Mouse (Mus musculus) myocyte (in vitro differentiated cells): Measurements from ENCODE around the gene Gm6588. TPM values are rescaled to one million over a fixed set of nuclear protein-coding genes. Genes with fewer than 3 reads are reported as not detected.

ENCODE experiments used
- H3K27me3 ChIP-seq: one replicate; pipeline ENCODE4 v1.6.1; 2011; ENCODE audit not compliant: control insufficient read depth, insufficient read depth, insufficient read length
- H3K36me3 ChIP-seq: one replicate; pipeline ENCODE4 v1.6.1; 2011; ENCODE audit not compliant: control insufficient read depth, insufficient read depth
- H3K4me2 ChIP-seq: one replicate; pipeline ENCODE4 v1.6.1; 2011; ENCODE audit warnings: low read depth, control low read depth
- H3K4me3 ChIP-seq: one replicate; pipeline ENCODE4 v1.5.1; 2011; ENCODE audit warnings: mild to moderate bottlenecking, control low read depth, moderate library complexity
- H3K79me2 ChIP-seq: one replicate; pipeline ENCODE4 v1.6.1; 2011; ENCODE audit not compliant: control insufficient read depth, insufficient read depth
- H3ac ChIP-seq: one replicate; pipeline ENCODE4 v1.6.1; 2011; ENCODE audit not compliant: control insufficient read depth, insufficient read length
- CEBPB ChIP-seq: IDR thresholded peaks from 2 replicates; pipeline ENCODE4 v1.6.1; 2011; ENCODE audit warnings: mild to moderate bottlenecking, moderate library complexity; ENCODE audit not compliant: poor library complexity, insufficient read depth, severe bottlenecking
- E2F4 ChIP-seq: IDR thresholded peaks from one replicate; pipeline ENCODE4 v1.6.1; 2011; ENCODE audit warnings: mild to moderate bottlenecking, control low read depth, moderate library complexity; ENCODE audit not compliant: insufficient read depth
- MAX ChIP-seq: IDR thresholded peaks from one replicate; pipeline ENCODE4 v1.6.1; 2011; ENCODE audit warnings: low read depth, mild to moderate bottlenecking, control low read depth
- MYOD1 ChIP-seq, 3 experiments: IDR thresholded peaks; one replicate each; pipeline ENCODE4 v1.6.1; 2011; ENCODE audit warnings: control low read depth in 2 of 3, low read depth in 2 of 3, mild to moderate bottlenecking in 2 of 3, moderate library complexity in 1 of 3; ENCODE audit not compliant: insufficient read length in 2 of 3, control insufficient read depth in 1 of 3
- MYOG ChIP-seq, 3 experiments: IDR thresholded peaks; one replicate each; pipeline ENCODE4 v1.6.1; 2011; ENCODE audit warnings: control low read depth in 2 of 3, low read depth in 2 of 3, mild to moderate bottlenecking in 2 of 3; ENCODE audit not compliant: insufficient read length in 2 of 3, control insufficient read depth in 1 of 3, insufficient read depth in 1 of 3
- POLR2A ChIP-seq: IDR thresholded peaks from one replicate; pipeline ENCODE4 v1.6.1; 2011; ENCODE audit warnings: low read depth, mild to moderate bottlenecking, control low read depth, moderate library complexity; ENCODE audit not compliant: insufficient read length
- POLR2AphosphoS2 ChIP-seq: IDR thresholded peaks from one replicate; pipeline ENCODE4 v1.6.1; 2011; ENCODE audit warnings: low read depth, control low read depth; ENCODE audit not compliant: insufficient read length
- REST ChIP-seq: IDR thresholded peaks from one replicate; pipeline ENCODE4 v1.6.1; 2011; ENCODE audit warnings: mild to moderate bottlenecking, control low read depth, moderate library complexity; ENCODE audit not compliant: insufficient read depth, insufficient read length
- SRF ChIP-seq: IDR thresholded peaks from one replicate; pipeline ENCODE4 v1.6.1; 2011; ENCODE audit warnings: low read depth; ENCODE audit not compliant: control insufficient read depth, insufficient read length
- TCF12 ChIP-seq: IDR thresholded peaks from one replicate; pipeline ENCODE4 v1.6.1; 2011; ENCODE audit warnings: mild to moderate bottlenecking, control low read depth; ENCODE audit not compliant: poor library complexity, insufficient read depth, severe bottlenecking
- TCF3 ChIP-seq: IDR thresholded peaks from one replicate; pipeline ENCODE4 v1.6.1; 2011; ENCODE audit warnings: low read depth, control low read depth; ENCODE audit not compliant: insufficient read length
- USF1 ChIP-seq: IDR thresholded peaks from one replicate; pipeline ENCODE4 v1.6.1; 2011; ENCODE audit warnings: low read depth, mild to moderate bottlenecking, control low read depth, moderate library complexity
- polyA plus RNA-seq: library from polyadenylated mRNA; unstranded; fragments of >200 nt; fragmentation: generic; extraction: Trizol; gene quantifications from one replicate; pipeline ENCODE4 v1.2.1, GENCODE M21; 2012; ENCODE audit warnings: missing spikeins

Gene Gm6588
- polyA plus RNA-seq, 1 experiment = not detected

DNA sequence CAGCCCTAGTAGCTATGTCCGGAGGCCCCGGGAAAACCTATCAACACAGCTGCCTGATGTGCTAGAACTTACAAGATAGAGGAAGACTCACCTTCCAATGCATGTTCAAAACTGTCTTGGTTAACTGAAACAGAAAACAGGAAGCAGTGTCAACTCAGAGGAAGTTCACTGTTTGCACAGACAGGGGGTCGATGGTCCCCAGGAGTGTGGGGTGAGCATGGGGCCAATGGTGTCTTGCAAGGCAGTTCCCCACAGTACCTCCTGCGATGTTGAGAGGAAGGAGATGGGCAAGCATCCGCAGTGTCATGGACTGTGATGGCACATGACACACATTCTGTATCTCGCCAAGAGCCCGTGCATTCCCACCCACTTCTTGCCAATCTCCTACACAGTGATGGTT is 22.6 kb upstream of the Gm6588 start:
- TF ChIP-seq USF1 (no peak), POLR2AphosphoS2 (no peak), MYOD1 (IDR thresholded peaks at IDR 0.05; ENCODE audit: control insufficient read depth in 1 of 3, insufficient read length in 2 of 3, low read depth in 2 of 3) (no peak), REST (no peak), MAX (no peak), POLR2A (no peak)
- Histone ChIP-seq H3K4me3 (no peak overlapping the region), H3K79me2 (no peaks in the 10 kb centered on the region), H3K27me3 (peaks cover 57% of the 10 kb centered on the region), H3K4me2 (no peak overlapping the region), H3K36me3 (no peaks in the 10 kb centered on the region), H3ac (no peak overlapping the region)

DNA sequence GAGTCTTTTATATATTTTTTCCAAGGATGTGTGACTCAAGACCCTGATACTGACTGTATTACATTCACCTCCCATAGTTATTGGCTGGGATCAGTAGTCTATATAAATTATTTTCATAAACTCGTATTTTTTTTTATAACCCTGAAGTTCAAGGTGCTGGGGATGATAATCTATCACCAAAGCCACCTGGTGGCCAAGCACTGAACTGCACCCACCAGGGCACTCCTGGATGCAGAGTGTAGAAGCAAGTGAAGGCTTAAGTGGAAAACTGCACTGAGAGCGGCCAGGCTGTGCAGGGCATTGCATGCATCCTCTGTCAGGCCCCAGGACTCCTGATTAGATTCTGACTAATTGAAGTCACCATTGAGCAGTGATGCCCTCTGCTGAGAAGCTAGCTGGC is 21.9 kb upstream of the Gm6588 start:
- Histone ChIP-seq H3K4me3 (no peak overlapping the region), H3K36me3 (no peaks in the 10 kb centered on the region), H3K79me2 (no peaks in the 10 kb centered on the region), H3ac (no peak overlapping the region), H3K4me2 (no peak overlapping the region), H3K27me3 (peaks cover 56% of the 10 kb centered on the region)
- TF ChIP-seq MYOD1 (IDR thresholded peaks at IDR 0.05; ENCODE audit: control insufficient read depth in 1 of 3, insufficient read length in 2 of 3, low read depth in 2 of 3) = no peak
- TF ChIP-seq POLR2AphosphoS2 = no peak
- TF ChIP-seq MAX = no peak
- TF ChIP-seq SRF = no peak
- no peak for TF ChIP-seq REST
- no peak for TF ChIP-seq MYOG (IDR thresholded peaks at IDR 0.05; ENCODE audit: control insufficient read depth in 1 of 3, insufficient read depth in 1 of 3, insufficient read length in 2 of 3, low read depth in 2 of 3)

DNA sequence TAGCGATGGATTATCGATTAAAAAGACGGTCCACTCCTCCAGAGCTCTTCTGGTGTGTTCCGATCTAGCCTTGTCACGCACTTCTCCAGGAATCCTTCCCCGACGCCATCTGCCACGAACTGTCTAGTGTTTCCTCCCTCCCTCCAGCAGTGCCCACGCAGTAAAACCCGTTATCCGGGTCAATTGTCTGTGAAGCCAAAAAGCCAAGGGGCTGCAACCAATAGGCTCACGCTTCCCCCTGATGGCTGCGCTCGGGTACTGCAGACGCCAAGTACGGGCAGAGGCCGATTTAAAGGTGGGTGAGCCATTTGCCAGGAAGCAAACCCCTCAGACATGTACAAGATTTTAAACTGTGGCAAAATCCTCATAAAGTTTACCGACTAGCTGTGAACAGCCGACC is 20.3 kb upstream of the Gm6588 start:
- H3K36me3 ChIP-seq = no peaks in the 10 kb centered on the region
- no peak overlapping the region for H3K4me3 ChIP-seq
- H3K79me2 ChIP-seq = no peaks in the 10 kb centered on the region
- peaks cover 52% of the 10 kb centered on the region for H3K27me3 ChIP-seq
- H3K4me2 ChIP-seq = no peak overlapping the region
- H3ac ChIP-seq = no peak overlapping the region
- no peak for TF ChIP-seq SRF
- TF ChIP-seq E2F4 = no peak
- no peak for TF ChIP-seq POLR2AphosphoS2
- no peak for TF ChIP-seq TCF3
- no peak for TF ChIP-seq USF1
- no peak for TF ChIP-seq REST
- TF ChIP-seq TCF12 = no peak
- TF ChIP-seq MAX = no peak
- TF ChIP-seq POLR2A = no peak
- no peak for TF ChIP-seq MYOG (IDR thresholded peaks at IDR 0.05; ENCODE audit: control insufficient read depth in 1 of 3, insufficient read depth in 1 of 3, insufficient read length in 2 of 3, low read depth in 2 of 3)
- TF ChIP-seq MYOD1 (IDR thresholded peaks at IDR 0.05; ENCODE audit: control insufficient read depth in 1 of 3, insufficient read length in 2 of 3, low read depth in 2 of 3) = no peak
- TF ChIP-seq CEBPB = no peak

DNA sequence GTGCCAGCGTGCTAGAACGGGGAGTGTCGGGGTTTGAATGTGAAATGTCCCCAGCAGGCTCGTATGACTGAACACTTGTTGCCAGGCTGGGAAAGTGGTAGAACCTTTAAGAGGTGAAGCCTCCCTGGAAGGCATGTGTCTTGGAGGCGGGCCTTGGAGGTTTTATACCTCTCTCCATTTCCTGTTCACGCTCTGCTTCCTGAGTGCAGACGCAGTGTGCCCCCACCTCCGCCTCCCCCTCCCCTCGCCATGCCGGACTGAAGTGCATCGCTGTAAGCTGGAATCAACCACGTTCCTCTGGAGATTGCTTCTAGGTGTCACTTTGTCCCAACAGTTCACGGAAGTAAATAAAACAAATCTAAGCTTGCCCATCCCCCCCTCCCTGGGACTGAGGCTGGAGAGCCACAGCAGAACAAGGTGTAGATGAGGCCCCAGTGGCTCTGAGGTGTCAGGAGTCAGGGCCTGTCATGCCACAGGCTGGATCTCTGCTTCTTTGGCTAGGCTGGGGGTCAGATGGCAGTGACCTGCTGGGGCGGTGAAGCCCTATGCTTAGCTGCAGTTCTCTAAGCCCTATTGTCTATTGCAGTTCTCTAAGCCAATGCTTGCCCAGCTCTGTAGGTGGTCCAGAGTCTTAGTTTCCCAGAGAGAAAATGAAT is 18.0 kb upstream of the Gm6588 start:
- Histone ChIP-seq H3K79me2 (no peaks in the 10 kb centered on the region), H3K36me3 (no peaks in the 10 kb centered on the region), H3K27me3 (peaks cover 42% of the 10 kb centered on the region), H3K4me2 (no peak overlapping the region), H3K4me3 (no peak overlapping the region), H3ac (no peak overlapping the region)
- TF ChIP-seq E2F4 = no peak
- TF ChIP-seq SRF = no peak
- no peak for TF ChIP-seq USF1
- TF ChIP-seq CEBPB = no peak
- no peak for TF ChIP-seq MYOD1 (IDR thresholded peaks at IDR 0.05; ENCODE audit: control insufficient read depth in 1 of 3, insufficient read length in 2 of 3, low read depth in 2 of 3)
- no peak for TF ChIP-seq TCF12
- no peak for TF ChIP-seq POLR2A
- no peak for TF ChIP-seq MAX
- no peak for TF ChIP-seq REST
- TF ChIP-seq MYOG (IDR thresholded peaks at IDR 0.05; ENCODE audit: control insufficient read depth in 1 of 3, insufficient read depth in 1 of 3, insufficient read length in 2 of 3, low read depth in 2 of 3) = no peak
- no peak for TF ChIP-seq TCF3
- TF ChIP-seq POLR2AphosphoS2 = no peak

DNA sequence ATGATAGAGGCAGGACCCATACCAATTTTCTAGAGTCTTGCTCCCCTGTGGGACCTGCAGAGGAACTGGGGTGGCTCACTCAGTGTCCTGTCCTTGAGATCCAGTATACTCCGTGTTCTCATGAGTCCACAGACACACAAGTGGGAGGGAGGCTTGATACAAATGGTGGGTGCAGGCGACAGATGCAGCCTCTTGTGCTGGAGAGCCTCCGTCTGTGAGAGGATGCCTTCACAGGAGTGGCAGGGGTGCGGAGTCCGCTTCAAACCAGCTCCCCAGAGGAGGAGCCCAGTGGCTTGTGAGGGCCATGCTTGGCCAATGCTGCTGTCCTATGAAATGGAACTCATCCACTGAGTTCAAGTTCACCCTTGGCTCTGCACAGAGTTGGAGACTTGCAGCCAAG is 17.2 kb upstream of the Gm6588 start:
- no peak overlapping the region for H3ac ChIP-seq
- H3K36me3 ChIP-seq = no peaks in the 10 kb centered on the region
- no peaks in the 10 kb centered on the region for H3K79me2 ChIP-seq
- TF ChIP-seq REST = no peak
- TF ChIP-seq TCF3 = no peak
- TF ChIP-seq MAX = no peak
- no peak for TF ChIP-seq MYOD1 (IDR thresholded peaks at IDR 0.05; ENCODE audit: control insufficient read depth in 1 of 3, insufficient read length in 2 of 3, low read depth in 2 of 3)
- no peak overlapping the region for H3K4me3 ChIP-seq
- H3K27me3 ChIP-seq = peaks cover 50% of the 10 kb centered on the region
- H3K4me2 ChIP-seq = no peak overlapping the region
